Mouse (Mus musculus): ENCODE results near the gene Itga2b. TPM values are rescaled to one million over a fixed set of nuclear protein-coding genes. Genes with fewer than 3 reads are reported as not detected.

The Itga2b gene
- polyA plus RNA-seq, 1 experiment from 2014 or later: 12.1 TPM

GRCm38 (mm10) chr11:102428981-102429540 is 40.9 kb downstream of the Itga2b start:
- peak overlapping the region; percentile 83 for H3K9ac ChIP-seq (ENCODE audit: low read length)
- peaks cover 17% of the 10 kb centered on the region for H3K4me1 ChIP-seq (replicated peaks; ENCODE audit: control insufficient read depth, insufficient read depth, low read length)
- no peak overlapping the region for H3K4me3 ChIP-seq (ENCODE audit: low read length)
- ATAC-seq (ENCODE audit: low read depth): no peak
- peak overlapping the region; percentile 86 for H3K4me2 ChIP-seq (ENCODE audit: low read depth, low read length)
- no peaks in the 10 kb centered on the region for H3K27me3 ChIP-seq (ENCODE audit: control insufficient read depth, insufficient read depth, low read depth, low read length)
- no peak overlapping the region; the same call in 1 of the 2 replicates for H3K27ac ChIP-seq (ENCODE audit: low read length)
- WGBS: 59% methylated on average over 8 of the region's 8 CpGs
- H3K9me3 ChIP-seq (ENCODE audit: control insufficient read depth, low read length): no peaks in the 10 kb centered on the region
- H3K36me3 ChIP-seq (ENCODE audit: control insufficient read depth, insufficient read depth, low read length): no peaks in the 10 kb centered on the region

- Histone ChIP-seq H3K9me3 (ENCODE audit: control insufficient read depth, low read length) (no peaks in the 10 kb centered on the region), H3K27me3 (ENCODE audit: control insufficient read depth, insufficient read depth, low read depth, low read length) (no peaks in the 10 kb centered on the region), H3K27ac (ENCODE audit: low read length) (no peak overlapping the region), H3K4me2 (ENCODE audit: low read depth, low read length) (no peak overlapping the region), H3K9ac (ENCODE audit: low read length) (no peak overlapping the region), H3K4me3 (ENCODE audit: low read length) (no peak overlapping the region), H3K4me1 (replicated peaks; ENCODE audit: control insufficient read depth, insufficient read depth, low read length) (peaks cover 6% of the 10 kb centered on the region), H3K36me3 (ENCODE audit: control insufficient read depth, insufficient read depth, low read length) (no peaks in the 10 kb centered on the region)
- 67% methylated on average over 8 of the region's 8 CpGs for WGBS
- no peak for ATAC-seq (ENCODE audit: low read depth)
Observed at GRCm38 (mm10) chr11:102425555-102426316, 44.2 kb downstream of the Itga2b start.

- no peak overlapping the region for H3K9ac ChIP-seq (ENCODE audit: low read length)
- no peaks in the 10 kb centered on the region for H3K27me3 ChIP-seq (ENCODE audit: control insufficient read depth, insufficient read depth, low read depth, low read length)
- no peak overlapping the region for H3K4me3 ChIP-seq (ENCODE audit: low read length)
- no peaks in the 10 kb centered on the region for H3K9me3 ChIP-seq (ENCODE audit: control insufficient read depth, low read length)
- peaks cover 4% of the 10 kb centered on the region for H3K4me1 ChIP-seq (replicated peaks; ENCODE audit: control insufficient read depth, insufficient read depth, low read length)
- 66% methylated on average over 6 of the region's 6 CpGs for WGBS
- ATAC-seq (ENCODE audit: low read depth): no peak
- no peak overlapping the region for H3K4me2 ChIP-seq (ENCODE audit: low read depth, low read length)
- H3K27ac ChIP-seq (ENCODE audit: low read length): no peak overlapping the region
- no peaks in the 10 kb centered on the region for H3K36me3 ChIP-seq (ENCODE audit: control insufficient read depth, insufficient read depth, low read length)
Observed at GRCm38 (mm10) chr11:102424666-102425065, 45.3 kb downstream of the Itga2b start.

- no peak overlapping the region for H3K27ac ChIP-seq (ENCODE audit: low read length)
- ATAC-seq (ENCODE audit: low read depth): no peak
- no peak overlapping the region for H3K4me3 ChIP-seq (ENCODE audit: low read length)
- H3K9me3 ChIP-seq (ENCODE audit: control insufficient read depth, low read length): no peaks in the 10 kb centered on the region
- no peak overlapping the region for H3K4me2 ChIP-seq (ENCODE audit: low read depth, low read length)
- 42% methylated on average over 8 of the region's 8 CpGs for WGBS
- no peaks in the 10 kb centered on the region; the same call in 1 of the 2 replicates for H3K4me1 ChIP-seq (replicated peaks; ENCODE audit: control insufficient read depth, insufficient read depth, low read length)
- no peaks in the 10 kb centered on the region for H3K27me3 ChIP-seq (ENCODE audit: control insufficient read depth, insufficient read depth, low read depth, low read length)
- H3K9ac ChIP-seq (ENCODE audit: low read length): no peak overlapping the region
- H3K36me3 ChIP-seq (ENCODE audit: control insufficient read depth, insufficient read depth, low read length): no peaks in the 10 kb centered on the region
Observed at GRCm38 (mm10) chr11:102421559-102421958, 48.4 kb downstream of the Itga2b start.

DNA sequence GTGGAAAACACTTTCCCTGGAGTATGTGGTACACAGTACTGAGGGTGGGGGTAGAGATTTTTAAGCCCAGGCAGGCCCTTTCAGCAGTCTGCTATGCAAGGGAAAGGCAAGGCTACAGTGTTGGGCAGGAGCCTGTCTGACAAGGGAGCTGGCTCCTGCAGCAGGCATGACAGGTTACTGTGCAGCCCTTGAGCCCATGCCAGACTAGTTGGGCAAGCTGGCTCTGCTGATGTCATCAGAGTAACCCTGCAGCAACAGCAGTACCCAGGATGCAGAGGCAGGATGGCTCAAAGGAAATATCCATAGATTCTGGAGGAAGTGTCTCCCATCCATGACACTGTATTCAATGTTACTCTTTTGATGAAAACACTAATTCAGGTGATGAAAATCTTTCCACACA is 51.0 kb downstream of the Itga2b start:
- Histone ChIP-seq H3K4me2 (ENCODE audit: low read depth, low read length) (no peak overlapping the region), H3K4me1 (replicated peaks; ENCODE audit: control insufficient read depth, insufficient read depth, low read length) (no peaks in the 10 kb centered on the region), H3K4me3 (ENCODE audit: low read length) (no peak overlapping the region), H3K27me3 (ENCODE audit: control insufficient read depth, insufficient read depth, low read depth, low read length) (no peaks in the 10 kb centered on the region), H3K9ac (ENCODE audit: low read length) (no peak overlapping the region), H3K36me3 (ENCODE audit: control insufficient read depth, insufficient read depth, low read length) (no peaks in the 10 kb centered on the region), H3K27ac (ENCODE audit: low read length) (no peak overlapping the region), H3K9me3 (ENCODE audit: control insufficient read depth, low read length) (no peaks in the 10 kb centered on the region)
- ATAC-seq (ENCODE audit: low read depth): no peak

DNA sequence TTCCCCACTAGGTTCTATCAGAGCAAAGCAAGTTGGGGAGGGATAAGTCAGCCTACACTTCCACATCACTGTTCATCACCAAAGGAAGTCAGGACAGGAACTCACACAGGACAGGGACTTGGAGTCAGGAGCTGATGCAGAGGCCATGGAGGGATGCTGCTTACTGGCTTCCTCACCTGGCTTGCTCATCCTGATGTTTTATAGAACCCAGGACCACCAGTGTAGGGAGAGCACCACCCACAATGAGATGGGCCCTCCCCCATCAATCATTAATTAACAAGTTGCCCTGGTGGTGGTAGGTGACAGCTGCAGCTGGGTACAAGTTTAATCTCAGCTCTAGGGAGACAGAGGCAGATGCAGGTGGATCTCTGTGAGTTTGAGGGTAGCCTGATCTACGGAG is 52.8 kb downstream of the Itga2b start:
- WGBS: 62% methylated on average over 1 of the region's 1 CpGs
- H3K4me3 ChIP-seq (ENCODE audit: low read length): no peak overlapping the region
- no peaks in the 10 kb centered on the region for H3K9me3 ChIP-seq (ENCODE audit: control insufficient read depth, low read length)
- no peak overlapping the region for H3K4me2 ChIP-seq (ENCODE audit: low read depth, low read length)
- no peak for ATAC-seq (ENCODE audit: low read depth)
- no peaks in the 10 kb centered on the region for H3K4me1 ChIP-seq (replicated peaks; ENCODE audit: control insufficient read depth, insufficient read depth, low read length)
- no peak overlapping the region for H3K27ac ChIP-seq (ENCODE audit: low read length)
- H3K36me3 ChIP-seq (ENCODE audit: control insufficient read depth, insufficient read depth, low read length): no peaks in the 10 kb centered on the region
- no peak overlapping the region for H3K9ac ChIP-seq (ENCODE audit: low read length)
- no peaks in the 10 kb centered on the region for H3K27me3 ChIP-seq (ENCODE audit: control insufficient read depth, insufficient read depth, low read depth, low read length)

- Histone ChIP-seq H3K4me2 (ENCODE audit: low read depth, low read length) (no peak overlapping the region), H3K27ac (ENCODE audit: low read length) (no peak overlapping the region), H3K4me1 (replicated peaks; ENCODE audit: control insufficient read depth, insufficient read depth, low read length) (peaks cover 2% of the 10 kb centered on the region; the same call in 1 of the 2 replicates), H3K4me3 (ENCODE audit: low read length) (no peak overlapping the region), H3K9me3 (ENCODE audit: control insufficient read depth, low read length) (no peaks in the 10 kb centered on the region), H3K9ac (ENCODE audit: low read length) (no peak overlapping the region), H3K36me3 (ENCODE audit: control insufficient read depth, insufficient read depth, low read length) (no peaks in the 10 kb centered on the region), H3K27me3 (ENCODE audit: control insufficient read depth, insufficient read depth, low read depth, low read length) (no peaks in the 10 kb centered on the region)
- ATAC-seq (ENCODE audit: low read depth): no peak
- WGBS: 59% methylated on average over 10 of the region's 10 CpGs
Observed at GRCm38 (mm10) chr11:102415034-102415802, 54.7 kb downstream of the Itga2b start.

DNA sequence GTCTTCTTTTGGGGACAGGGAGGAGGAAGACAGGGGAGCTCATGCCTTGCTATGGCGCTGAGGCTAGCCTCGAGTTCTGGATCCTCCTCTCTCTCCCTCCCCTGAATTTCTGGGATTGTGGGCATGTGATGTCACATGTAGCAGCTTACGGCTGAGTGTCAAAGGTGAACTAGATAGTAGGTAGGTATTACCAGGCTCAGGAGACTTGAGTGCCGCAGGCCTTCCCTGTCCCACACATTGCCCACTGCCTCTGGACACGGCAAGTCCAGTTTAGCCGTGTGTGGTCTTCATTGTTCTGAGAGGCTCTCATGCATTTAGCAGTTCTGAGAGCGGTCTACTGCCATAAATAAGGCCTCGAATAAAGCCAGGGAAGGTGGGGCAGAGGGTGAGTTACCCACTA is 56.9 kb downstream of the Itga2b start:
- 72% methylated on average over 8 of the region's 8 CpGs for WGBS
- Histone ChIP-seq H3K4me3 (ENCODE audit: low read length) (no peak overlapping the region), H3K27me3 (ENCODE audit: control insufficient read depth, insufficient read depth, low read depth, low read length) (no peaks in the 10 kb centered on the region), H3K4me1 (replicated peaks; ENCODE audit: control insufficient read depth, insufficient read depth, low read length) (peaks cover 2% of the 10 kb centered on the region), H3K9me3 (ENCODE audit: control insufficient read depth, low read length) (no peaks in the 10 kb centered on the region), H3K9ac (ENCODE audit: low read length) (no peak overlapping the region), H3K4me2 (ENCODE audit: low read depth, low read length) (no peak overlapping the region), H3K27ac (ENCODE audit: low read length) (no peak overlapping the region), H3K36me3 (ENCODE audit: control insufficient read depth, insufficient read depth, low read length) (no peaks in the 10 kb centered on the region)
- ATAC-seq (ENCODE audit: low read depth): no peak

DNA sequence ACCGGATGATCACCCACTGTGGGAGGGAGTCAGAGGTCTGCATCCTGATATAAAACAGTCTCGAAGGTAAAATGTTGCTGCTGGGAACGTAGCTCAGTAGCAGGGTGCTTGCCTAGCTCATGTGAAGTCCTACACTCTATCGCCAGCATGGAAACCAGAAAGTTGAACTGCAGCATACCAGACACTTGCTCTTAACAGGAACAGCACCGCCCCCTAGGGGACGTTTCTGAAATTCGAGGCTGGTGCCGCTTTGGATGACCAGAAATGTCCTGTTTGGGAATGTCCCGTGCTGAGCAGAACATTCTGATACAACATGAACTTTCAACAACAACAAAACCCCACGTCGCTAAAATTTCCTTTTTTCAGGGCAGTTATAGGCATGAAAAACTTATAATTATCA is 58.2 kb downstream of the Itga2b start:
- no peak overlapping the region for H3K4me2 ChIP-seq (ENCODE audit: low read depth, low read length)
- WGBS: 6% methylated on average over 11 of the region's 11 CpGs

More for the DNA sequence above, 58.2 kb downstream of the Itga2b start:
- Histone ChIP-seq H3K9ac (ENCODE audit: low read length) (no peak overlapping the region), H3K4me3 (ENCODE audit: low read length) (no peak overlapping the region), H3K36me3 (ENCODE audit: control insufficient read depth, insufficient read depth, low read length) (no peaks in the 10 kb centered on the region), H3K27ac (ENCODE audit: low read length) (no peak overlapping the region; the same call in 1 of the 2 replicates), H3K27me3 (ENCODE audit: control insufficient read depth, insufficient read depth, low read depth, low read length) (no peaks in the 10 kb centered on the region), H3K9me3 (ENCODE audit: control insufficient read depth, low read length) (no peaks in the 10 kb centered on the region), H3K4me1 (replicated peaks; ENCODE audit: control insufficient read depth, insufficient read depth, low read length) (peaks cover 3% of the 10 kb centered on the region)
- ATAC-seq (ENCODE audit: low read depth): peak; percentile 15; the same call in 1 of the 2 replicates
